Comparison of ENCODE assay signal across 10 mouse cellular contexts in the genomic region with DNA sequence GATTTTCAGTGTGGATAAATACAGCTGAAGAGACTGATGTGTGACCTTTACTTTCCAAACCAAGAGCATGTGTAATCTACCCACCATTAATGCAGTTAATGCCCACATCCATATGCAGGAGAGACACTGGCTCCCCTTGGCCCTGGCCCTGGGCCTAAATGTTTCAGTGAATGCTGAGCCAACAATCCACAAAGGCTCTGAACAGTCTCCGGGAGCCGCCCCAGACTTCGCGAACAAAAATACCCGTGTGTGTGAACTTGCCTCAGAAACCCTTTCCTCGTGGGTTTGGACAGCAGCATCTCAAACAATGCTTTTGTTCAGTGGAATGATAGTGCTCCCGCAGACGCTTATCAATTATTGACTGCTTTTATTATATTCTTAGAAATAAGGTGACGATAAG.
A peak's percentile ranks its signal among the peaks of the same experiment; 100 is the strongest.
DNase-seq lines count a peak whose midpoint lies in the region; ATAC-seq lines count a peak whose summit lies in the region.
"Had no signal": no experiment of that assay in that cellular context is flagged by ENCODE, and none has a peak within 500 bp of the region (broad histone marks: within the 10 kb centered on the region; RNA-seq: fewer than 3 reads in every experiment).

No protein-coding gene starts in this region.

- H3K9ac ChIP-seq in limb, embryonic 11.5 days (ENCODE audit: low read length) = no peak overlapping the region

- H3K4me1 ChIP-seq in limb, embryonic 11.5 days (ENCODE audit: control insufficient read depth, insufficient read depth, low read length) = 0 out of 2 replicates have a peak, but pooled peaks cover 2% of the 10 kb centered on the region

- no peaks in the 10 kb centered on the region for H3K27me3 ChIP-seq in limb, embryonic 11.5 days (ENCODE audit: control insufficient read depth, insufficient read depth, low read length)

- H3K4me3 ChIP-seq in limb, embryonic 11.5 days (ENCODE audit: low read depth, low read length) = no peak overlapping the region

- no peaks in the 10 kb centered on the region for H3K36me3 ChIP-seq in limb, embryonic 11.5 days (ENCODE audit: control insufficient read depth, insufficient read depth, low read length)

- no peak overlapping the region for H3K27ac ChIP-seq in limb, embryonic 11.5 days (replicated peaks; ENCODE audit: low read depth, low read length)

- peak; percentile 17 to 54 for DNase-seq in cerebellum, postnatal 10 days
- DNase-seq in cerebellum, adult 11-12 months = no peak
- peak; percentile 33 to 35 for DNase-seq in right cerebral cortex, postnatal 10 days (ENCODE audit: low spot score in 2 of 2)
- no peak for DNase-seq in right cerebral cortex, adult 18-20 months
- peak; percentile 27 for DNase-seq in limb, embryonic 11.5 days (ENCODE audit: low spot score)
- DNase-seq in retina, postnatal 1 day = peak; percentile 33
- DNase-seq in thymus, postnatal 4 days = no peak
- DNase-seq: lung, postnatal 36 days had no signal

- no peak for ATAC-seq in limb, embryonic 11.5 days (ENCODE audit: insufficient number of reproducible peaks, low FRiP score, low TSS enrichment, low read depth)
- ATAC-seq in CD4-positive, CD25-positive, alpha-beta regulatory T cell, adult 4 months = no peak
- ATAC-seq: inflammation-experienced regulatory T-cells, adult 6 months had no signal

- no peaks in the 10 kb centered on the region for H3K9me3 ChIP-seq in limb, embryonic 11.5 days (ENCODE audit: control insufficient read depth, low read length)

- H3K4me2 ChIP-seq in limb, embryonic 11.5 days (ENCODE audit: low read depth, severe bottlenecking) = no peak overlapping the region; the same call in 1 of the 2 replicates

- WGBS in limb, embryonic 11.5 days = 39% methylated on average over 9 of the region's 9 CpGs

Comparison
In these comparisons a context has a peak if more than half of its experiments do, and no peak if none do; other contexts are left out.
1. DNase-seq: peak in cerebellum, postnatal 10 days (2 of 2), right cerebral cortex, postnatal 10 days (2 of 2), limb, embryonic 11.5 days (single experiment) and retina, postnatal 1 day (single experiment); none in cerebellum, adult 11-12 months (single experiment), right cerebral cortex, adult 18-20 months (single experiment) and thymus, postnatal 4 days (single experiment).